Mouse (Mus musculus) gonadal fat pad, adult 2 months (tissue): ENCODE results near the gene Ifi211. TPM values are rescaled to one million over a fixed set of nuclear protein-coding genes. Genes with fewer than 3 reads are reported as not detected.
"Not testable (repeated sequence)": the region's sequence is repeated elsewhere in the genome, so short reads cannot be mapped to it uniquely, and the experiment has no call there.

Experiments
- DNase-seq: peaks from one replicate; pipeline ENCODE4 v3.0.0-alpha.2; 2012; ENCODE audit warnings: low read depth
- polyA plus RNA-seq: library from polyadenylated mRNA; depleted of rRNA; stranded (reverse); fragments of >200 nt; gene quantifications from 2 replicates; pipeline ENCODE4 v1.2.3, GENCODE M21; 2012; rRNA removed

Ifi211 gene
- polyA plus RNA-seq, 1 experiment, result 0.84 TPM

GRCm38 (mm10) chr1:173879225-173879987 is 33.4 kb downstream of the Ifi211 start:
- not testable (repeated sequence) for DNase-seq

- not testable (repeated sequence) for DNase-seq
Measured at GRCm38 (mm10) chr1:173878264-173878663, 34.6 kb downstream of the Ifi211 start.

GRCm38 (mm10) chr1:173877125-173877524 is 35.7 kb downstream of the Ifi211 start:
- DNase-seq, result not testable (repeated sequence)

- DNase-seq, result not testable (repeated sequence)
Measured at GRCm38 (mm10) chr1:173868586-173868985, 44.3 kb downstream of the Ifi211 start.

- no peak for DNase-seq
Measured at GRCm38 (mm10) chr1:173866504-173866903, 46.3 kb downstream of the Ifi211 start.

GRCm38 (mm10) chr1:173853711-173854110 is 59.1 kb downstream of the Ifi211 start:
- not testable (repeated sequence) for DNase-seq

GRCm38 (mm10) chr1:173852853-173853252 is 60.0 kb downstream of the Ifi211 start:
- not testable (repeated sequence) for DNase-seq

Other genes with a start within 250 kb of the Ifi211 start
- 0.48 and 1.1 TPM in 2 replicates for gene Ifi208, start 239.4 kb downstream of the Ifi211 start, polyA plus RNA-seq
- 11.6 and 12.2 TPM in 2 replicates for gene Ifi207, start 171.3 kb downstream of the Ifi211 start, polyA plus RNA-seq
- gene Ifi204, start 146.1 kb downstream of the Ifi211 start, polyA plus RNA-seq, result 1.9 and 2.1 TPM in 2 replicates
- gene Mndal, start 29.4 kb upstream of the Ifi211 start, polyA plus RNA-seq, result 2.8 and 2.9 TPM in 2 replicates
- gene Ifi203, start 29.6 kb upstream of the Ifi211 start, polyA plus RNA-seq, result 5.5 and 7.7 TPM in 2 replicates
- gene Ifi202b, start 69.7 kb upstream of the Ifi211 start, polyA plus RNA-seq, result 0.34 TPM in 1 of 2 replicates, not detected in the other
- gene Ifi205, start 118.8 kb upstream of the Ifi211 start, polyA plus RNA-seq, result 2.8 and 2.9 TPM in 2 replicates
- gene Olfr433, start 127.7 kb upstream of the Ifi211 start, polyA plus RNA-seq, result 0.08 and 0.27 TPM in 2 replicates
- 0.20 TPM in 1 of 2 replicates, not detected in the other for gene Olfr432, start 136.2 kb upstream of the Ifi211 start, polyA plus RNA-seq
- gene Olfr430, start 153.6 kb upstream of the Ifi211 start, polyA plus RNA-seq, result not detected in 2 replicates
- gene Olfr429, start 171.3 kb upstream of the Ifi211 start, polyA plus RNA-seq, result not detected in 2 replicates
- gene Olfr427, start 183.8 kb upstream of the Ifi211 start, polyA plus RNA-seq, result not detected in 2 replicates
- gene Olfr231, start 208.1 kb upstream of the Ifi211 start, polyA plus RNA-seq, result not detected in 2 replicates
- not detected in 2 replicates for gene Olfr424, start 218.5 kb upstream of the Ifi211 start, polyA plus RNA-seq
- gene Olfr420, start 242.6 kb upstream of the Ifi211 start, polyA plus RNA-seq, result not detected in 2 replicates